Mouse (Mus musculus) testis, adult 2 months (tissue): ENCODE measurements around the gene Iqcf1.

Experiments
- CTCF ChIP-seq: fragments of 200-500 bp; IDR thresholded peaks from 2 replicates; pipeline ENCODE4 v1.5.1; 2012; ENCODE audit warnings: low read depth, mild to moderate bottlenecking, inconsistent platforms, low read length, moderate library complexity; ENCODE audit not compliant: control insufficient read depth, insufficient read depth, insufficient replicate concordance
- POLR2A ChIP-seq: fragments of 200-500 bp; IDR thresholded peaks from 2 replicates; pipeline ENCODE4 v1.6.1; 2012; ENCODE audit warnings: low read depth, mild to moderate bottlenecking, inconsistent platforms, low read length, moderate library complexity; ENCODE audit not compliant: control insufficient read depth

DNA sequence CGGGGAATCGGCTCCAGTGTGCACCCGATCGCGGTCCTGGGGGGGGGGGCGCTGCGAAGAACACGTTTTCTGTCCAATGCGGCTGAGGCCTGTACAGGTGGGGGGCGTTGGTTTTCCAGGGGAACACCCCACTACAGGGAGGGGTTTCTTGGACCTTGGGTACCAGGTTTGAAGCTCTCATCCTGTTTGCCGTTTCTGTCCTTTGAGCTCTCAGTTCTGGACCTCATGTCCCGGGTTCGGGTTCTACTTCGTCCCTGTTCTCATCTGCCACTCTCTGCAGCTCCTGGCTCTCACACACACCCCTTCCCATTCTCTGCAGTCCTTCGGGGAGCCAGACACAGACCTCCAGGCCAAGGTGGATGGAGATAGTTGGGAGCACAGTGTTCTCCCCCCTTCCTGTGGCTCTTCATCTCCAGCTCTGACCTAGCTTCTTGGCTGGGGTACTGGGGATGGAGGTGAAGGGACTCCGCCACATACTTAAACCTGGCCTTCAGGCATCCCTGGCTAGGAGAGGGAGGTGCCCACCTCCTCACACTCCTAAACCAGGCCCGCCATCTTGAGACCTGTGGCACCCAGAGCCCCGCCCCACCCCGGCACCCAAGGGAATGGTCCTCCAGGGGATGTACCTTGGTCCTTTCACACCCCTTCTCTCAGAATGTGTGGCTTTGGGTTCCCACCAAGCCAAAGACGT is 45.6 kb upstream of the Iqcf1 start:
- TF ChIP-seq CTCF, result no peak
- TF ChIP-seq POLR2A, result no peak
